Mouse (Mus musculus): ENCODE measurements around the gene Zdhhc14.

Zdhhc14 gene

DNA sequence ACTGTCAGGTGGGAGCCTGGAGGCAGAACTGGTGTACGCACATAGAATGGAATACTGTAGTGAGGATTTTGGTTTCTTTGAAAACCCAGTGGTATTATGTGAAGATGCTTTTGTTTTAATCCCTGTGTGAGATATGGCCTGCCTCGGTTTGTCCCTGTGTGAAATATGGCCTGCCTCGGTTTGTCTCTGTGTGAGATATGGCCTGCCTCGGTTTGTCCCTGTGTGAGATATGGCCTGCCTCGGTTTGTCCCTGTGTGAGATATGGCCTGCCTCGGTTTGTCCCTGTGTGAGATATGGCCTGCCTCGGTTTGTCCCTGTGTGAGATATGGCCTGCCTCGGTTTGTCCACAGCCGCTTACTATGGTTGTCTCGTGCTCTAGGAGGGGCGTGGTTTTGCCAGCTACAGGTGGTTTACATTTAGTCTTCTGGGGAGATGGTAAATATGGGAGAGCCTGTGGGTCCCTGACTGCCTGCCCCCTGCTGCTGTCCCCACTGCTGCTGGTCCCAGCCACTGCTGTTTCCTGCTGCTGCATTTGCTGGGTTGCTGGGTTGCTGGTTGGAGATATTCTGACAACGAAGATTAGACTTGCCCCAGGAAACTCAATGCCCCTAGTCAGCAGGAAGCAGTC lies 299.9 kb downstream of the Zdhhc14 start:
- no peak for DNase-seq (ENCODE audit: low read depth)

GRCm38 (mm10) chr17:5793593-5793992 lies 301.2 kb downstream of the Zdhhc14 start:
- no peak for DNase-seq (ENCODE audit: low read depth)

- no peak for DNase-seq (ENCODE audit: low read depth)
Observed at GRCm38 (mm10) chr17:5794276-5794675, 301.9 kb downstream of the Zdhhc14 start.

DNA sequence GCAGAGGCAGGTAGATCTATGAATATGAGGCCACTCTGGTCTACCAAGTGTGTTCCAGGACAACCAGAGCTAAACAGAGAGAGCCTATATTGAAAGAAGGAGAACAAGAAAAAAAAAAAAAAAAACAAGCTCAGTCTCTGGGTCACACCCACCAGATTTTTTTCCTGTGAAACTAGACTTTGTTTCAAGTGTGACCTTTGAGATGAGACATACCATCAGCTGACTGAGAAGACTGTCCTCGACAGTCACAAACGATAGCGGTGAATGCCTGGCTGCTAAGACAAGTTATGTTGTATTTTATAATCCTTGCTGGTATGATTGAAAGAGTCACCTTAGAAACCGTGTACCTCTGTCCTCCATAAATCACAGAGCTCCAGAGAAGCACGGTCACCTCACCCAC lies 303.0 kb downstream of the Zdhhc14 start:
- no peak for DNase-seq (ENCODE audit: low read depth)

DNA sequence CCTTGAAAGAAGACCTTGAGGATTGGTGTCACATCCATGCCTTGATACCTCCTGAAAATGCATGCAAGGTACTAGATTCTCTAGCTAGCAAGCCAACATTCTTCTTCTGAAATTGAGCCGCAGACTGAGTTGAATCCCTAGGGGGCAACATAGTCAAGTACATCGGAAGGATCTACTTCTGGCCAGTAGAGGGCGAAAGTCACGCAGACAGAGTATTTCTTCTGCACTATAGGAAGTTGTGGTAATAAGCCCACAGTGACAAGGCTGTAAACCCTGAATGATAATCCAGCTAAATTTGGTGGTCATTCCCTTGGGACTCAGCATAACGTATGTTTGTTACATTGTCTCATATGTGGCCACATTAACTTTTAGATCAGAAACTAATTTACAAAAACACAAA lies 303.5 kb downstream of the Zdhhc14 start:
- DNase-seq (ENCODE audit: low read depth), result peak; percentile 91

GRCm38 (mm10) chr17:5797124-5797760 lies 304.9 kb downstream of the Zdhhc14 start:
- no peak for DNase-seq (ENCODE audit: low read depth)

DNA sequence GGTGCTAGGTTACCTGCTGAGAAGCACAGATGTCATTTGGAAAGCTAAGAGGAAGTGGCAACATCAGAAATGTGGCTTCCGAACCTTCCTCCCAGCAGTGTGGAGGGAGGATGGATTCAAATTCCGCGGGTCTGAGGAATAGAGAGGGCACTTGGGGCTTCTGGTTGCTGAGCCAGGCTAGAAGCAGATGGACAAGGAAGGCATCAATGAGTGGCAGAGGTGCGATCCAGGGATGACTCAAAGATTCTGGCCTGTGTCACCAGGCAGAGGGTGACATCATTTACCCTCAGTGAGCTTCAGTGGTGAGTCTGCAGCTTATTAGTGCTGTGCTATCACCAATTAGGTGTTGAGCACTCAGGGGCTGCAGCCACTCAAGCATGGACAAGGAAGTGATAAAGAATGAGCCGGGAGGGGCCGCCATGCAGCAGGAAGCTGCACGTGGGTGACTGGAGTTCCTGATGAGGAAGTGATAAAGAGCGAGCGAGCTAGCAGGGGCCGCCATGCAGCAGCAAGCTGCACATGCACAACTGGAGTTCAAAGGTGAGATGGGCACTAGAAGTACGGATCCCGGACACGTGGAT lies 306.0 kb downstream of the Zdhhc14 start:
- DNase-seq (ENCODE audit: low read depth), result peak; percentile 59

DNA sequence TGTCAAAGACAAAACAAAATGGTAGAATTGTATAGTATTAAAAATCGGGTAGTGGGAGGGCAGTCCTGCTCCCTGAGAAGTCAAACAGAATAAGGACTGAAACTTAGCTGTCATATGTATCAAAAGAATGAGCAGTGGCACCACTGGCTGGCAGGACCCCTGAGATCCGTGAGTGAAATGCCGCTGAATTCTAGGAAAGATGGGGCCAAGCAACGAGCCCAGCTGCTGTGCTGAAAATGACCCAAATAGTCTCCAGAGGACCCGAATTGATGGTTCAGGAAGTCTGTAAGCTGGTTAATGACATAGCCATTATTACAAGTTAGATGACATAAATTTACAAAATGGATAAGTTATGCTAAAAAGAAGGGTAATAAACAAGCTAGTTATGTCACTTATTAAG lies 306.5 kb downstream of the Zdhhc14 start:
- DNase-seq (ENCODE audit: low read depth), result no peak

- DNase-seq (ENCODE audit: low read depth), result no peak
Observed at GRCm38 (mm10) chr17:5799396-5800021, 307.2 kb downstream of the Zdhhc14 start.

DNA sequence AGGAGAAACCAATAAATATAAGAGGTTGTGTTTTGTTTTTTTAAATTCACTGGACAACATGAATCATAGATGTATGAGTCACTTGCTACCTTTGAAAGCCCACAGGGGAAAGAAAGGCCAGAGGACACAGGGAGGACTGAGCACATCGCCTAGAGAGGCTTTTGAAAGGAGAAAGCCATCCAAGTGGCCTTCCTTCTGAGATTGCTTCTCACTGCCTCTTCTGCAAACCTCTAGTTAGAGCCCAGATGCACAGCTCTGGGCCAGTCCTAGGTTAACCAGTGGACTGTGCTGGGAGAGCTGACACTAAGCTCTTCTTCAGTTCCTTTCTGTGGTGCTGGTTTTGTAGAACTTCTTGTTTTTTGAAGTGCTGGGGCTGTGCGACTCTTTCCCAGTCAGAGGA lies 307.9 kb downstream of the Zdhhc14 start:
- DNase-seq (ENCODE audit: low read depth), result no peak

GRCm38 (mm10) chr17:5800824-5801560 lies 308.6 kb downstream of the Zdhhc14 start:
- peak; percentile 29 for DNase-seq (ENCODE audit: low read depth)

GRCm38 (mm10) chr17:5801761-5802655 lies 309.7 kb downstream of the Zdhhc14 start:
- DNase-seq (ENCODE audit: low read depth), result peak; percentile 81

GRCm38 (mm10) chr17:5802656-5802955 lies 310.2 kb downstream of the Zdhhc14 start:
- no peak for DNase-seq (ENCODE audit: low read depth)

Measured in naive thymus-derived CD4-positive, alpha-beta T cell, adult 2 months (primary cell).